Mouse (Mus musculus): ENCODE results near the gene Lurap1l. TPM values are rescaled to one million over a fixed set of nuclear protein-coding genes. Genes with fewer than 3 reads are reported as not detected.
A peak's percentile ranks its signal among the peaks of the same experiment; 100 is the strongest.

Lurap1l gene
- polyA plus RNA-seq (2015; fragmentation: Nextera tagmentation; extraction: Ambion mirVana): 4.7 and 5.7 TPM in 2 replicates

DNA sequence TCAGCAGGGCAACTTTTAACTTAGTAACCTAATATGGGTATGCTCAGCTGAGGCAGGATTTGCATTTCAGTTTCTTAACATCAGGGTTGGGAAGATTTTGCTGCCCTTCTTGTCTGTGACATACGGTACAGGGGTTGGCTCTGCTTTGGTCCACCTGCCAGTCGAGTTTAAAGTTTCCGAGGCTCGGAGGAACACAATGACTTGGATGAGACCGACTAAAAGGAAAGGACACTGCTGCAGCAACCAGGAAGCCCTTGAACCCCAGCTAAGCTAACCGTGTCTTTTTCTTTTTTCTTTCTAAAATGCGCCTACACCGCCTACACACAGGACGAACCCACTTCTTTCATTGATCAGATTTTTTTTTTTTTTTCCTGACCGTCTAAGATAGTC, at the start of gene Lurap1l:
Gene Lurap1l, plus strand, starts transcription at position 166 of the 390 bp plus-strand sequence.
- Histone ChIP-seq H3K9ac (ENCODE audit: low read depth, low read length) (peak within 1 kb of the TSS; percentile 48), H3K36me3 (ENCODE audit: control insufficient read depth, insufficient read depth) (no peaks in the 10 kb centered on the region), H3K4me2 (ENCODE audit: low read depth, low read length) (peak within 1 kb of the TSS; percentile 46), H3K4me1 (ENCODE audit: control insufficient read depth, low read depth, low read length) (no peaks in the 10 kb centered on the region), H3K4me3 (ENCODE audit: low read depth, low read length) (peak within 1 kb of the TSS; percentile 63), H3K9me3 (replicated peaks; ENCODE audit: control insufficient read depth, low read length) (no peaks in the 10 kb centered on the region), H3K27ac (ENCODE audit: low read length) (peak within 1 kb of the TSS; percentile 72), H3K27me3 (ENCODE audit: control insufficient read depth, insufficient read depth, low read depth, low read length) (no peaks in the 10 kb centered on the region)
- 0% methylated on average over 10 of the region's 10 CpGs for WGBS (ENCODE audit: insufficient replicate concordance)
- ATAC-seq (ENCODE audit: low read depth): peak; percentile 62

DNA sequence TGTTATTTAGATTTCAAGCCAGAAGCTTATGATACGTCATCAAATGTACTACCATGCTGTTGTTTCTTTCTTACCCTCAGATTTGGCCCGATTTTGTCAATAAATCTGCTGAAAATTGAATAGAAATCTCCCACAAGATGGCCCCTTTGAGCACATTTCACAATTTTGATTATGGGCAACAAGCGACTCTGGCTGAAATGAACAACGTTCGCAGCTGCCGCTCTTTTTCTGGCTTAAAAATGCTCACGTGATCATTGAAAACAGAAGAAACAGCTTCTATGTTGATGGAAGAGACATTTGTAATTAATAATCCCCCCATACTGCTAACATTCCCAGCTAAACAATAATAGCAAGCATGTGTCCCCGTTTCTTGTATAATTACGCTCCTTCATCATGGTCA, 47.5 kb upstream of the Lurap1l start:
- no peak for ATAC-seq (ENCODE audit: low read depth)
- H3K4me2 ChIP-seq (ENCODE audit: low read depth, low read length): no peak overlapping the region
- H3K27ac ChIP-seq (ENCODE audit: low read length): no peak overlapping the region
- no peak overlapping the region for H3K4me3 ChIP-seq (ENCODE audit: low read depth, low read length)
- H3K9me3 ChIP-seq (replicated peaks; ENCODE audit: control insufficient read depth, low read length): no peaks in the 10 kb centered on the region
- no peaks in the 10 kb centered on the region for H3K4me1 ChIP-seq (ENCODE audit: control insufficient read depth, low read depth, low read length)
- H3K36me3 ChIP-seq (ENCODE audit: control insufficient read depth, insufficient read depth): no peaks in the 10 kb centered on the region
- no peak overlapping the region for H3K9ac ChIP-seq (ENCODE audit: low read depth, low read length)
- no peaks in the 10 kb centered on the region for H3K27me3 ChIP-seq (ENCODE audit: control insufficient read depth, insufficient read depth, low read depth, low read length)
- 76% methylated on average over 9 of the region's 9 CpGs for WGBS (ENCODE audit: insufficient replicate concordance)

DNA sequence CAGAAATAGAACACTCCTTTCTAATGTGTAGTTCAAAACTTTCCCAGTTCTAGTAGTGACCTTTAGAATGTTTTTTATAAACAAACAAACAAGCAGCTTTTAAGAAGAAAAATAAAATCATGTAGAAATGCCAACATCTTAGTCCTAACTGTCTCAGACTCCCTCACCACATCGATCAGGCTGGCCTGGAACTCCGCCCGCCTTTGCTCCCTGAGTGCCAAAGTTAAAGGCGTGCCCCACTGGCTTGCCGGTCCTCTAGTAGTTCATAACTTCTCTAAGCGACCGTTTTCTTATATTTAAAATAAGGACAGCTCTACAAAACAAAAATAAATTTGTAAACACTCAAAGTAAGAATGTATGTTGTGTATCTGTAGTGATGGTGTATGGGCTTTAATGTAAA, 46.5 kb upstream of the Lurap1l start:
- Histone ChIP-seq H3K4me3 (ENCODE audit: low read depth, low read length) (no peak overlapping the region), H3K9ac (ENCODE audit: low read depth, low read length) (no peak overlapping the region), H3K4me1 (ENCODE audit: control insufficient read depth, low read depth, low read length) (no peaks in the 10 kb centered on the region), H3K4me2 (ENCODE audit: low read depth, low read length) (no peak overlapping the region), H3K27me3 (ENCODE audit: control insufficient read depth, insufficient read depth, low read depth, low read length) (no peaks in the 10 kb centered on the region), H3K27ac (ENCODE audit: low read length) (no peak overlapping the region), H3K36me3 (ENCODE audit: control insufficient read depth, insufficient read depth) (no peaks in the 10 kb centered on the region), H3K9me3 (replicated peaks; ENCODE audit: control insufficient read depth, low read length) (no peaks in the 10 kb centered on the region)
- ATAC-seq (ENCODE audit: low read depth): no peak
- 47% methylated on average over 7 of the region's 7 CpGs for WGBS (ENCODE audit: insufficient replicate concordance)

DNA sequence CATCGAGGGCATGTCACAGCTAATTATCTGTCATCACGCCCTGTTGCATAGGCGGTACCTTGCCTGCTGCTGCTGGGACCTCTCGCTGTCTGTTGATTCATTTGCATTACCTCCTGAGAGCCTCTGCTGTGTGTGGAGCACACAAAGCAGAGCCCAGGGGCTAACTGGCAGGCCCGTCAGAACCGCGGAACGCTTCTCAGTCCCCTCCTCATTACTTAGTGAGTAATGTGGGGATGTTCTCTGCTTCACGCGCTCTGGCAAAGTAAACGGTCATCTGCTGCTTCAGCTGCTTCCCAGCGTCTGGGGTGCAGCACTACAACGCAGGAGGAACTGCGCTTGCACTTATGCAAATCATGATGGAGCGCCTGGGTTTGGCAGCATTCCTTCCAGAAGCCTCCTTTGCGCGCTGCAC, 45.9 kb upstream of the Lurap1l start:
- Histone ChIP-seq H3K9ac (ENCODE audit: low read depth, low read length) (no peak overlapping the region), H3K36me3 (ENCODE audit: control insufficient read depth, insufficient read depth) (no peaks in the 10 kb centered on the region), H3K4me3 (ENCODE audit: low read depth, low read length) (peak overlapping the region; percentile 8; the same call in 1 of the 2 replicates), H3K9me3 (replicated peaks; ENCODE audit: control insufficient read depth, low read length) (no peaks in the 10 kb centered on the region), H3K4me1 (ENCODE audit: control insufficient read depth, low read depth, low read length) (no peaks in the 10 kb centered on the region), H3K27me3 (ENCODE audit: control insufficient read depth, insufficient read depth, low read depth, low read length) (no peaks in the 10 kb centered on the region), H3K27ac (ENCODE audit: low read length) (no peak overlapping the region), H3K4me2 (ENCODE audit: low read depth, low read length) (0 out of 2 replicates have a peak overlapping the region, but pooled peaks have one; percentile 9)
- no peak for ATAC-seq (ENCODE audit: low read depth)
- 3% methylated on average over 17 of the region's 17 CpGs for WGBS (ENCODE audit: insufficient replicate concordance)

DNA sequence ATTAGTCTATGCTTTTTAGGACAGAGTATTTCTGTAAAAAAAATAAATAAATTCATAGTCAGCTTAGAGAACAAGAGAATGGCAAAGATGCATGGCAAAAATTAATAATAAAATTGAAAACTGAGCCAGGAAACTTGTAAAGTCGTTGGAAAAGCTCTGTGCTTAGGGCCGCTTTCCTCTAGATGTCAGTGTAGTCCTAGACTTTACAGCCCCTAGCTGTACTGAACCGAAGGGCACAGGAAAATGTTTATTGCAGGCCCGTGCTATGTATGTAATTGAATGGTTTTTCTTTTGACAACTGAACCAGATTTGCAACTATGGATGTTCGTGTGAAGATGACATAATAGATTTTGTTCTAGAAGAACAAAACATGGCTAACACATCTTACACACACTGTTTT, 44.4 kb upstream of the Lurap1l start:
- no peak overlapping the region for H3K4me2 ChIP-seq (ENCODE audit: low read depth, low read length)
- H3K27ac ChIP-seq (ENCODE audit: low read length): no peak overlapping the region
- H3K9me3 ChIP-seq (replicated peaks; ENCODE audit: control insufficient read depth, low read length): no peaks in the 10 kb centered on the region
- H3K9ac ChIP-seq (ENCODE audit: low read depth, low read length): no peak overlapping the region
- 17% methylated on average over 5 of the region's 5 CpGs for WGBS (ENCODE audit: insufficient replicate concordance)
- no peaks in the 10 kb centered on the region for H3K36me3 ChIP-seq (ENCODE audit: control insufficient read depth, insufficient read depth)
- H3K4me3 ChIP-seq (ENCODE audit: low read depth, low read length): no peak overlapping the region
- H3K27me3 ChIP-seq (ENCODE audit: control insufficient read depth, insufficient read depth, low read depth, low read length): no peaks in the 10 kb centered on the region
- ATAC-seq (ENCODE audit: low read depth): no peak
- H3K4me1 ChIP-seq (ENCODE audit: control insufficient read depth, low read depth, low read length): no peaks in the 10 kb centered on the region

DNA sequence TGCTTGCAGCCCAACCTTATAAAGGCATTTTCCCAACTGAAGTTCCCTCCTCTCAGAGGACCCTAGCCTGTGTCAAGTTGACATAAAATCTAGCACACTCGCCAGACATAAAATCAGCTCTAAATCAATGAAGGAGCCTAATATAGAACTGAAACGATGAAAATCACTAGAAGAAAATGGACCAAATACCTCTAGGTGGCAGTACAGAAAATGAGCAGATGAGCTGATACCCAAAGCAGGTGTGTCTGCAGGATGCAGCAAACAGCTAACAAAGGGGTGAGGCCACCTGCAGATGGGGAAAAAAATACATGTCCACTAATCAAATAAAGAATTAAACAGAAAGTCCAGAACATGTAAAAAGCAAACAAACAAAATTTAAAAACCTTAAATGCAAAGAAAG, 40.8 kb upstream of the Lurap1l start:
- no peak for ATAC-seq (ENCODE audit: low read depth)
- 39% methylated on average over 2 of the region's 2 CpGs for WGBS (ENCODE audit: insufficient replicate concordance)
- H3K9ac ChIP-seq (ENCODE audit: low read depth, low read length): no peak overlapping the region
- H3K9me3 ChIP-seq (replicated peaks; ENCODE audit: control insufficient read depth, low read length): no peaks in the 10 kb centered on the region
- no peak overlapping the region for H3K4me2 ChIP-seq (ENCODE audit: low read depth, low read length)
- no peak overlapping the region for H3K4me3 ChIP-seq (ENCODE audit: low read depth, low read length)
- no peaks in the 10 kb centered on the region for H3K36me3 ChIP-seq (ENCODE audit: control insufficient read depth, insufficient read depth)
- no peaks in the 10 kb centered on the region for H3K4me1 ChIP-seq (ENCODE audit: control insufficient read depth, low read depth, low read length)
- H3K27me3 ChIP-seq (ENCODE audit: control insufficient read depth, insufficient read depth, low read depth, low read length): no peaks in the 10 kb centered on the region
- H3K27ac ChIP-seq (ENCODE audit: low read length): no peak overlapping the region

DNA sequence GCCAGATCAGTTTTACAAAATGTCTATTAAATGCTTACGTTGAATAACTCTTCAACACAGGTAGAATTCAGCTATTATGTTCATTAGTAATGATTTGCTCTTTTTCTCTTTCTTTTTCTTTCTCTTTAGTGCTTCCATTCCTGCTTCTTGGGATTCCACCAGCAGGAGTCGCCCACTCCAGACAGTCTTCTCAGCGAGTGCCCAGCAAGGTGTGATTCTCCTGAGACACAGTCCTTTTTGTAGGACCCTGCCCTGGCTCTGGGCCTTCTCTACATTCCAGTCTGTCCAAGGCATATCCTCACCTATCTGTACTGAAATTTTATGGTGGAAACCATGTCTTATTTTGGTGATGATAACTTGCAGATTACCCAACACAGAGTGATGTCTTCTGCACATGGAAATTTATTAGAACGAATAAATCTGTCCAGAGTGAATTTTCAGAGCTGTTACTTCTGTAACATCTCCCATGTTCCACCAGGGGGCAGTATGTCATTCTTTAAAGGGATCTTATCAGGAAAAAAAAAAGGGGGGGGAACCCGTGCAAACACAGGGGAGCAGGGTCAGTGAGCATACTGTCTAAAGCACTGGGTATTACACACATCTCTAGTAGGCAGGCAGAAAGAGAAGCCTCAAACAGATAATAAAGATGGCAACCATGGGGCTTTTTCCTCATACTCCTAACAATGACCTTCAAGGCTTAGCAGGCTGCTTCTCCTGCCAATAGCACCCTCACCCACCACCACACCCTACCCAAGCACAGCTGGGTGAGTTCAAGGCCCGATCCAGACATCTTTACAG, 37.4 kb upstream of the Lurap1l start:
- no peaks in the 10 kb centered on the region for H3K27me3 ChIP-seq (ENCODE audit: control insufficient read depth, insufficient read depth, low read depth, low read length)
- H3K4me1 ChIP-seq (ENCODE audit: control insufficient read depth, low read depth, low read length): no peaks in the 10 kb centered on the region; the same call in 1 of the 2 replicates
- no peak overlapping the region for H3K4me3 ChIP-seq (ENCODE audit: low read depth, low read length)
- H3K9me3 ChIP-seq (replicated peaks; ENCODE audit: control insufficient read depth, low read length): no peaks in the 10 kb centered on the region
- no peak overlapping the region for H3K4me2 ChIP-seq (ENCODE audit: low read depth, low read length)
- 25% methylated on average over 6 of the region's 6 CpGs for WGBS (ENCODE audit: insufficient replicate concordance)
- no peak overlapping the region for H3K9ac ChIP-seq (ENCODE audit: low read depth, low read length)
- peak; percentile 35; the same call in 1 of the 2 replicates for ATAC-seq (ENCODE audit: low read depth)
- H3K27ac ChIP-seq (ENCODE audit: low read length): no peak overlapping the region
- H3K36me3 ChIP-seq (ENCODE audit: control insufficient read depth, insufficient read depth): no peaks in the 10 kb centered on the region

DNA sequence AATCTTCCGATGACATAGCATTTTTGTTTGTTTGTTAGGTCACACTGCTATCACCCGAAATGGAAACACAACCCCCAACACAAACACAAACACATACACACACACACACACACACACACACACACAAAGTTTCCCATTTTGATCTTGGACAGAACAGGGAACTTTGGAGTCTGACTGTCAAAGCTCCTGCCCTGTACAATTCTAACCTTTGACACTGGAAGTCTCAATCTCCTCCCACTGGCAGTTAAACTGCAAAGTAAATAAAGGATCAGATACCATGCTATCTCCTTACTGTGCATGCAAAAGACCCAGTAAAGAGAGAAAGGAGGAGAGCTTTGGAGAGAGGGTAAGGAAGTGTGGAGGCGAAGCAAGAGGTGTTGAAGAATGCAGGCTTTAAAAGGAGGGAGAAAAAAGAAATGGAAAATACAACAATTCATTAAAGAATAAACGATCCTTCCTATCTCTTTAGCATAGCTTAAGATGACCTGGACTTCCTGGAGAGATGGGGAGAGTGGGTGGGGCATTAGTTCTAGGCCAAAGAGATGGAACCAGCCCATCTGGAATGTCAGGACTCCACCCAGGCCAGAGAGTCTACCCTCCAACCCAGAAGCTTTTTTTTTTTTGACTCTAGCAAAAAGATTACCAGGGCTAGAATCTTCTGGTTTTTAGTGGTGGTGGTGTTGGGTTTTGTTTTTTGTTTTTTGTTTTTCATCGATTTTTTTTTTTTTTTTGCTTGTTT, 36.2 kb upstream of the Lurap1l start:
- no peaks in the 10 kb centered on the region; the same call in 1 of the 2 replicates for H3K4me1 ChIP-seq (ENCODE audit: control insufficient read depth, low read depth, low read length)
- no peaks in the 10 kb centered on the region for H3K9me3 ChIP-seq (replicated peaks; ENCODE audit: control insufficient read depth, low read length)
- ATAC-seq (ENCODE audit: low read depth): peak; percentile 78
- H3K4me2 ChIP-seq (ENCODE audit: low read depth, low read length): no peak overlapping the region
- H3K36me3 ChIP-seq (ENCODE audit: control insufficient read depth, insufficient read depth): no peaks in the 10 kb centered on the region
- no peak overlapping the region for H3K27ac ChIP-seq (ENCODE audit: low read length)
- no peaks in the 10 kb centered on the region for H3K27me3 ChIP-seq (ENCODE audit: control insufficient read depth, insufficient read depth, low read depth, low read length)
- 36% methylated on average over 5 of the region's 5 CpGs for WGBS (ENCODE audit: insufficient replicate concordance)
- H3K4me3 ChIP-seq (ENCODE audit: low read depth, low read length): no peak overlapping the region
- no peak overlapping the region for H3K9ac ChIP-seq (ENCODE audit: low read depth, low read length)

DNA sequence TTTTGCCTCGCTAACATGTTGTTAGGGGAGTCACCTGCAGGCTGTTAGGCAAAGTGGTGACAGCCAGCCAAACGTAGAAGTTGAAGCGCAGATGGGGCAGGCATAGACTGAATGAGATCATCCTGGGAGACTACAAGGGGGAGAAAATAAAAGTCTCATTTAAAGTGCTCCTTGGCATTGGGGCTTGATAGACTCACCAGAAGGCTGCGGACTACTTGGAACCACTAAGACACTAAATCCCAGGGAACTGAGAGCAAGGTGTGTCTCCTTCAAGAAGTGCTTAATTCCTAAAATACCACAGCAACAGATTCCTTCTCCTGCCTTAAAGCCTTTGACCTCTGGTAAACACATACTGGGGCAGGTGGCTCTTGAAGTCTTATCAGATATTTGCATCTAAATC, 35.4 kb upstream of the Lurap1l start:
- no peaks in the 10 kb centered on the region for H3K27me3 ChIP-seq (ENCODE audit: control insufficient read depth, insufficient read depth, low read depth, low read length)
- no peak overlapping the region for H3K9ac ChIP-seq (ENCODE audit: low read depth, low read length)
- H3K4me1 ChIP-seq (ENCODE audit: control insufficient read depth, low read depth, low read length): no peaks in the 10 kb centered on the region; the same call in 1 of the 2 replicates
- H3K36me3 ChIP-seq (ENCODE audit: control insufficient read depth, insufficient read depth): no peaks in the 10 kb centered on the region
- ATAC-seq (ENCODE audit: low read depth): no peak
- H3K4me3 ChIP-seq (ENCODE audit: low read depth, low read length): no peak overlapping the region
- no peak overlapping the region for H3K27ac ChIP-seq (ENCODE audit: low read length)
- H3K4me2 ChIP-seq (ENCODE audit: low read depth, low read length): no peak overlapping the region
- no peaks in the 10 kb centered on the region for H3K9me3 ChIP-seq (replicated peaks; ENCODE audit: control insufficient read depth, low read length)
- WGBS (ENCODE audit: insufficient replicate concordance): 59% methylated on average over 4 of the region's 4 CpGs

Measured in liver, embryonic 16.5 days (tissue).